Mouse (Mus musculus): Measurements from ENCODE around the gene Nkain1. TPM values are rescaled to one million over a fixed set of nuclear protein-coding genes. Genes with fewer than 3 reads are reported as not detected.
A peak's percentile ranks its signal among the peaks of the same experiment; 100 is the strongest.

Nkain1 gene
- 3.3 and 8.2 TPM in 2 replicates for polyA plus RNA-seq (2012; rRNA removed)

GRCm38 (mm10) chr4:130574048-130574413 lies at the start of gene Nkain1:
Gene Nkain1, minus strand, starts transcription at chr4:130574173.
- Histone ChIP-seq H3K27me3 (ENCODE audit: control insufficient read depth, insufficient read depth, low read length) (peaks cover 12% of the 10 kb centered on the region), H3K4me3 (ENCODE audit: low read depth, low read length) (peak within 1 kb of the TSS; percentile 61), H3K4me1 (ENCODE audit: control insufficient read depth, insufficient read depth, insufficient read length, low read length) (peaks cover 11% of the 10 kb centered on the region), H3K36me3 (ENCODE audit: control insufficient read depth, insufficient read depth, low read length) (no peaks in the 10 kb centered on the region), H3K27ac (ENCODE audit: insufficient read depth, low read depth, low read length) (no peak within 1 kb of the TSS)
- WGBS, result 2% methylated on average over 41 of the region's 41 CpGs
- TF ChIP-seq POLR2A (IDR thresholded peaks at IDR 0.05; ENCODE audit: low read depth, low read length), result no peak
- TF ChIP-seq CTCF (IDR thresholded peaks at IDR 0.05; ENCODE audit: extremely low read depth, insufficient read length, insufficient replicate concordance, low read depth, low read length), result no peak

GRCm38 (mm10) chr4:130578734-130579274 lies 4.8 kb upstream of the Nkain1 start:
- TF ChIP-seq POLR2A (IDR thresholded peaks at IDR 0.05; ENCODE audit: low read depth, low read length), result no peak
- no peak for TF ChIP-seq CTCF (IDR thresholded peaks at IDR 0.05; ENCODE audit: extremely low read depth, insufficient read length, insufficient replicate concordance, low read depth, low read length)
- WGBS, result 77% methylated on average over 9 of the region's 9 CpGs
- H3K4me1 ChIP-seq (ENCODE audit: control insufficient read depth, insufficient read depth, insufficient read length, low read length), result peaks cover 5% of the 10 kb centered on the region; the same call in 1 of the 2 replicates
- H3K27me3 ChIP-seq (ENCODE audit: control insufficient read depth, insufficient read depth, low read length), result 0 out of 2 replicates have a peak, but pooled peaks cover 5% of the 10 kb centered on the region
- H3K36me3 ChIP-seq (ENCODE audit: control insufficient read depth, insufficient read depth, low read length), result no peaks in the 10 kb centered on the region
- H3K4me3 ChIP-seq (ENCODE audit: low read depth, low read length), result no peak overlapping the region
- no peak overlapping the region for H3K27ac ChIP-seq (ENCODE audit: insufficient read depth, low read depth, low read length)

DNA sequence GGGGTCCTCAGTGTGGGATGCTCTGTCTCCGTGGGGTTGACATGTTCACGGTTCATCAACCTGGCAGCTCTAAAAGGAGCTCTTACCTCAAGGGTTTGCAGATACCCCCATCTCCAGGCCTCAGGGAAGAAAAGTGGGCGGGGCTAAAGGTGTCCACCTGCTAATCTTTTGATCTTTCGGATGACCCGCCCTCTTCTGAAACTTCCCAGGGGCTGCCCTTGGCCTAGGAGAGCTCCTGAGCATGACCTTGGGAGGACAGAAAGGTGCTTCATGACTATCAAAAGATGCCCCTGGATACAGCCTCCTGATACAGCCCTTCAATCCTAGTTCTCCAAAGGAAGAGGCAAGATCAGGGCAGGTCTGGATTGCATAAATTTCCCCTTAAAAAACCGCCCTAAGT lies 3.1 kb upstream of the Nkain1 start:
- H3K4me3 ChIP-seq (ENCODE audit: low read depth, low read length), result no peak overlapping the region
- peaks cover 12% of the 10 kb centered on the region for H3K27me3 ChIP-seq (ENCODE audit: control insufficient read depth, insufficient read depth, low read length)
- 79% methylated on average over 6 of the region's 6 CpGs for WGBS
- TF ChIP-seq CTCF (IDR thresholded peaks at IDR 0.05; ENCODE audit: extremely low read depth, insufficient read length, insufficient replicate concordance, low read depth, low read length) (no peak), POLR2A (IDR thresholded peaks at IDR 0.05; ENCODE audit: low read depth, low read length) (no peak)
- H3K36me3 ChIP-seq (ENCODE audit: control insufficient read depth, insufficient read depth, low read length), result no peaks in the 10 kb centered on the region
- peaks cover 8% of the 10 kb centered on the region for H3K4me1 ChIP-seq (ENCODE audit: control insufficient read depth, insufficient read depth, insufficient read length, low read length)
- no peak overlapping the region for H3K27ac ChIP-seq (ENCODE audit: insufficient read depth, low read depth, low read length)

DNA sequence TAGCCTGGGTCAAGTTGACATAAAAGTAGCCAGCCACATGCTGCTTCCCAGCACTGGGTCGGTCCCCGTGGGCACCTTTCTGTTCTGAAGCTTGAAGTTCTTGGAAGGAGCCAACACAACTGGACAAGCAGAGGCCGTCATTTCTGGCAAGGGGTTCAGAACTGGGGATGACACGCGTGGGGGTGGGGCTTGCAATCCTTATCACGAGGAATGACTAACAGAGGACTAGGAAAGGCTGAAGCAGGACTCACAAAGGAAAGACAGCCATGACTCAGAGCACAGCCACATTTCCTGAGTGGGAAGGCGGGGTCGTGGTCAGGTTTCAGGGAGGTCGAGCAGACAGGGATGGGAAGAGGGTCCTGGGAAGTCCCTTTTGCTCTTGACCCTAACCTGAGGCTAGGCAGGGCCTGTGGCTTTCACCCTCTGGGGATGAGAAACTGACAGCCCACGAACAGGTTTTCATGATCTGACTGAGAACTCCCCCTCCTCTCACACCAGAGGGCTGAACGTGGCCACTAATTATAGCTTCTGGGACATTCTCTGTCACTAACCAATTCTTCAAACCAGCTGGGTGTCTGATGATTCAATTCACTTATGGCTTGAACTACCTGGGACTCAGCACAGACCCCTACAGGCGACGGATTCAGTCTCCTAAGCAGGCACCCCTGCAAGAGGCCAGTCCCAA lies 2.4 kb upstream of the Nkain1 start:
- WGBS, result 65% methylated on average over 13 of the region's 13 CpGs
- Histone ChIP-seq H3K27me3 (ENCODE audit: control insufficient read depth, insufficient read depth, low read length) (peaks cover 12% of the 10 kb centered on the region), H3K27ac (ENCODE audit: insufficient read depth, low read depth, low read length) (no peak overlapping the region), H3K36me3 (ENCODE audit: control insufficient read depth, insufficient read depth, low read length) (no peaks in the 10 kb centered on the region), H3K4me1 (ENCODE audit: control insufficient read depth, insufficient read depth, insufficient read length, low read length) (peaks cover 8% of the 10 kb centered on the region), H3K4me3 (ENCODE audit: low read depth, low read length) (no peak overlapping the region)
- no peak for TF ChIP-seq POLR2A (IDR thresholded peaks at IDR 0.05; ENCODE audit: low read depth, low read length)
- TF ChIP-seq CTCF (IDR thresholded peaks at IDR 0.05; ENCODE audit: extremely low read depth, insufficient read length, insufficient replicate concordance, low read depth, low read length), result no peak

- H3K27ac ChIP-seq (ENCODE audit: insufficient read depth, low read depth, low read length), result 0 out of 2 replicates have a peak overlapping the region, but pooled peaks have one; percentile 5
- H3K27me3 ChIP-seq (ENCODE audit: control insufficient read depth, insufficient read depth, low read length), result peaks cover 12% of the 10 kb centered on the region
- H3K36me3 ChIP-seq (ENCODE audit: control insufficient read depth, insufficient read depth, low read length), result no peaks in the 10 kb centered on the region
- TF ChIP-seq CTCF (IDR thresholded peaks at IDR 0.05; ENCODE audit: extremely low read depth, insufficient read length, insufficient replicate concordance, low read depth, low read length) (no peak), POLR2A (IDR thresholded peaks at IDR 0.05; ENCODE audit: low read depth, low read length) (no peak)
- no peak overlapping the region for H3K4me3 ChIP-seq (ENCODE audit: low read depth, low read length)
- peaks cover 8% of the 10 kb centered on the region for H3K4me1 ChIP-seq (ENCODE audit: control insufficient read depth, insufficient read depth, insufficient read length, low read length)
- WGBS, result 69% methylated on average over 3 of the region's 3 CpGs
These were observed 1.6 kb upstream of the Nkain1 start for GRCm38 (mm10) chr4:130575533-130575932.

GRCm38 (mm10) chr4:130574861-130575460 lies 988 bp upstream of the Nkain1 start:
- peaks cover 8% of the 10 kb centered on the region for H3K4me1 ChIP-seq (ENCODE audit: control insufficient read depth, insufficient read depth, insufficient read length, low read length)
- peaks cover 12% of the 10 kb centered on the region for H3K27me3 ChIP-seq (ENCODE audit: control insufficient read depth, insufficient read depth, low read length)
- TF ChIP-seq POLR2A (IDR thresholded peaks at IDR 0.05; ENCODE audit: low read depth, low read length), result no peak
- no peak for TF ChIP-seq CTCF (IDR thresholded peaks at IDR 0.05; ENCODE audit: extremely low read depth, insufficient read length, insufficient replicate concordance, low read depth, low read length)
- H3K36me3 ChIP-seq (ENCODE audit: control insufficient read depth, insufficient read depth, low read length), result no peaks in the 10 kb centered on the region
- no peak overlapping the region for H3K27ac ChIP-seq (ENCODE audit: insufficient read depth, low read depth, low read length)
- WGBS, result 89% methylated on average over 7 of the region's 7 CpGs
- no peak overlapping the region for H3K4me3 ChIP-seq (ENCODE audit: low read depth, low read length)
